Mouse (Mus musculus): ENCODE data around the gene Ypel3.

Gene Ypel3

DNA sequence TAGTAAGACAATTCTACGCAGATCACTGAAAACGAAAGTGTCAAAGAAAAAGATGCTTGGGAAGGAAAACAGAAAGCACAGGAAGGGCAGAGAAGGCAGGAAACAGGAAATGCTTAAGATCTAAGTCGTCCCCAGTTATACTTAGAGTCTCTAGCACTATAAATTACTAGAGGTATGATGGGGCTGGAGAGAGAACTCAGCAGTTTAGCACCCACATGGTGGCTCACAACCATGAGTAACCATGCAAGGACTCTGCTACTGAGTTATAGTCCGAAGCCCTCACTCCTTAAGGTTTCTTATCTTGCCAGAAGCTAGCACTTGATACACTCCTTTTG is 17.5 kb downstream of the Ypel3 start:
- DNase-seq = no peak

DNA sequence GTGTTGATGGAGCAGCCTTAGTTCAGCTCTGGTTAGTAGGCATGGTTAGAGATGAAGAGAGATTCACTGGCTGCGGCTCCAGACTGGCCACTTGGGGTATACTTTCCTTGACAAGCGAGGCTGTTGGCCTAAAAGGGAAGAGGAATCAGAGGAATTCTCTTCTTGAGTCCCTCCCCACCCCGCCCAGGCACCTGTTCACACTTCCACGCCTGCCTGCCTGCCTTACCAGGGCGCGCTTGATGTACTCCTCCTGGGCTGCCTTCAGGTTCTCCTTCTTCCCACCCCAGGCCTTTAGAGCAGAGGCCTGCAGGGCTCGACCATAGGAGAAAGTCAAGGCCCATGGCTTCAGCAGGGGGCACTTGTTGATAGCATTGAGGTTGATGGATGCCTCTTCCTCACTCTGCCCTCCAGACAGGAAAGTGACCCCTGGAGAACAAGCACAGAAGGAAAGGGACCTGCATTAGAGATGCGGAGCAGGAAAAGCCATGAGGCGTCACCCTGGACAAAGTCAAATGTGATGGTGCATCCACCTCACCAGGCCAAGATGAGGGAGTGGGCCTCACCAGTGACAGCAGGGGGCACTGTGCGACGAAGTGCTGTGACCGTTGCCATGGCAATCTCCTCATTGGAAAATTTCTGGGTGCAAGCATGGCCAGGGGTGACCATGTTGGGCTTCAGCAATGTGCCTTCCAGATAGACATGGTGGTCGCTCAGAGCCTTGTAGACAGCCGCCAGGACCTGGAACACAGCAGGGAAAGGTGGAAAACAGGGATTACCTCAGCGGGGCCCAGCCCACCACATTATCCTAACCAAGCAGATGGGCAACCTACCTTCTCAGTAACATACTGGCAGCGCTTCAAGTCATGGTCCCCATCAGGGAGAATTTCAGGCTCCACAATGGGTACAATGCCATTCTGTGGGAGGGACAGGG is 18.9 kb downstream of the Ypel3 start:
- no peak for DNase-seq

DNA sequence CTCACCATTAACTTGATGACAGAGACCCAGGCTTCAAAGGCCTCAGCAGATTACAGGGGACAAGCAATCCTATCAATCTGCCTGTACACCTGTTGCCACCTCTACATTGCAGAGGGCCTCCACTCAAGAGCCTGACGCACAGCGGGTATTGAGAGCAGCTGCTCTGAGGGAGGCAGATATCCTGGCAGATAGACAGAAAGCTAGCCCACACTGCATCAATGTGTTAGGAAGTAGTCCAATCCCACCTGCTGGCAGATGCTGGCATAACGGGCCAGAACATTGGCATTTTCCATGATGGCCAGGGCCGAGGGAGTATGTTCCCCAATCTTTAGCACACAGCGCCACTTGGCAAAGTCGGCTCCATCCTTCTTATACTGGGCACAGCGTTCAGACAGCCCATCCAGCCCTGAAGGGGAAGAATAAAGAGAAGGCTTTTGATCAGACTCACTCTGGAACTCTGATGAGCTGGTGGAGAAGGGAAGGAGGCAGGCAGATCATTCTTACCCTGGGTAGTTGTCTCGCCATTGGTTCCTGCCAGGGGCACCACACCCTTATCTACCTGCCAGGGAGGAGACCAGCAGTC is 19.7 kb downstream of the Ypel3 start:
- DNase-seq = peak; percentile 60

DNA sequence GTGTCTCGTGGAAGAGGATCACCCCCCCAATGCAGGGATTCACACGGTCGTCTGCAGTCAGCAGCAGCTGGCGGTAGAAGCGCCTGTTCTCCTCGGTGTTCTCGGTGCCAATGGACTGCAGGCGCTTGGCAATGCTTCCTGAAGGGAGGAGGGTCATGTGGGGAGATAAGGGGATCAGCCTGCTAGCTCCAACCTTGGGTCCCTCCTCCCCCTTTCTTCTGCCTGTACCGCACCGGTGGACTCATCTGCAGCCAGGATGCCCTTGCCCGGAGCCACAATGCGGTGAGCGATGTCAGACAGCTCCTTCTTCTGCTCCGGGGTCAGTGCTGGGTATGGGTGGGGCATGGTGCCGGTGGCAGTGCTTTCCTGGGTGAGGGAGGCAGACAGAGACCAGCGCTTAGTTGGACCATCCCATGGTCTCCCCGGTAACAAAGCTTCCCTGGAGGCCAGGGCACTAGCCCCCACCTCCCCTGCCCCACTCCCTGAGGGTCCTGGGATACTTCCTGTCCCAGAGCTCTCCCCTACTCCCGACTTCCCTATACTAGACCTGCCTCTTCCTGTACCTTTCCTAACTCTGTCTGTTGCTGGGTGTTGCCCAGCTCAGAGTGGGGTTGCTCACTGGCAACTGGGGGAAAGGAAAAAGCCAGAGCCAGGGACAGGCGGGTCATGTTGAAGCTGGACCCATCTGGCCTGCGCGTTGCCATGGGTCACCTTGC is 20.8 kb downstream of the Ypel3 start, which contains the start of gene Fam57b:
TSS of gene Fam57b (plus strand) at position 258 of the 716 bp plus-strand sequence.
- DNase-seq = no peak

DNA sequence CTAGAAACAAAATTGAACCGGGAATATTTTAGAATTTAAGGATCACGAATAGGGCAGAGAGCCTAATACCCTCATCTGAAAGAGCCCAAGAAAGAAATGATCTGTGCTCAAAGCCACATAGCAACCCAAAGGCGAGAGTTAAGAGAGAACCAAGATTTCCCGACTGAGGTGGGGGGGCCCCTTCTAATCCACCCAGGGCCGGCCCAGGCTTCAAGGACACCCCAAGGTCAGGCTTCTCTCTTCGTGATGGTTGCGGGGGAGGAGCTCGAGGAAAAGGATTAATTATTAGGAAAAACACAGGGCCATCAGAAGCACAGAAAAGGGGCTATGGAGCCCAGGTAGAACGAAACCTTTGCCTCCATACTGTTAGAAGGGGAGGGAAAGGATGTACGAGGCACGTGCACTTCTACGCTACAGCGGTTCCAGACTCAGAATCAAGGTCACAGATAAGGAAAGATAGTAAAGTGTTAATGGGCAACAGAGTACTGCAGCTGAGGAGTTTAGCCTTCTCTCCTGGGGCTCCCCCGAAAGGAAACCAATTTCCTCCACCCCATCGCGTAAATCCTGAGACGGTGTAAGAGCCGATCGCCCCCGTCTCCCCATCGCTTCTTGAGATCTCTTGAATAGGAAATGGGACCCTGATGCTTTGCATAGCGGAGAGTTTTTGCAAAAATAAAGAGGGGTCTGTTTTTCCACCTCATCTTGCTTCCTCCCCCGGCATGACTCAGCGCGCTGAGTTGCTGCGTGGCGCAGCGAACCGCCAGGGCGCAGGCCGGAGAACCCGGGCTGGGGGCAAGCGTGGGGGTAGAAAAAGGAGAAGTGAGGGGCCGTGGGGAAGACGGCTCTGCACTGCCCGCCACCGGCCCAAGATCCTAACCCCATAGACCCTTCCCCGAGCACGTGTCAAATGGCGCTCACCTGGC is 21.6 kb downstream of the Ypel3 start:
- no peak for DNase-seq

DNA sequence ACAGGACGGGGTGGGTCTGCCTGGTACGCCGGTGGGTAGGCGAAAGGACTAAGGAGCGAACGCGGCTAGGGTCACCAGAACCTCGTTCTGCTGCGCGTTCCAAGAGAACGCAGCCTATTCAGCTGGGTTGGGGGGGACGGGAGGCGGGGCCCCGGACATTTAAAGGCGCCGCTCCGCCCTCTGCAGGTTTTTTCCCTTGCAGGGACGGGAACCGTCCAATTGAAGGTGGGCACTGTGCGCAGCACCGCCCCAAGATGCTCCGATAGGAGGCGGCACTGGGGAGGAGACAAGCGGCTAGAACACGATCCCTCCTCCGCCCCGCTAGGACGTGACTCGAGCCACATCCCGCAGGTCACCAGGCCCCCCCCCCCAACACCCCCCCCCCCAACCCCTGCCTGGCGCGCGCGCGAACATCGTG is 22.3 kb downstream of the Ypel3 start:
- DNase-seq = peak; percentile 99

DNA sequence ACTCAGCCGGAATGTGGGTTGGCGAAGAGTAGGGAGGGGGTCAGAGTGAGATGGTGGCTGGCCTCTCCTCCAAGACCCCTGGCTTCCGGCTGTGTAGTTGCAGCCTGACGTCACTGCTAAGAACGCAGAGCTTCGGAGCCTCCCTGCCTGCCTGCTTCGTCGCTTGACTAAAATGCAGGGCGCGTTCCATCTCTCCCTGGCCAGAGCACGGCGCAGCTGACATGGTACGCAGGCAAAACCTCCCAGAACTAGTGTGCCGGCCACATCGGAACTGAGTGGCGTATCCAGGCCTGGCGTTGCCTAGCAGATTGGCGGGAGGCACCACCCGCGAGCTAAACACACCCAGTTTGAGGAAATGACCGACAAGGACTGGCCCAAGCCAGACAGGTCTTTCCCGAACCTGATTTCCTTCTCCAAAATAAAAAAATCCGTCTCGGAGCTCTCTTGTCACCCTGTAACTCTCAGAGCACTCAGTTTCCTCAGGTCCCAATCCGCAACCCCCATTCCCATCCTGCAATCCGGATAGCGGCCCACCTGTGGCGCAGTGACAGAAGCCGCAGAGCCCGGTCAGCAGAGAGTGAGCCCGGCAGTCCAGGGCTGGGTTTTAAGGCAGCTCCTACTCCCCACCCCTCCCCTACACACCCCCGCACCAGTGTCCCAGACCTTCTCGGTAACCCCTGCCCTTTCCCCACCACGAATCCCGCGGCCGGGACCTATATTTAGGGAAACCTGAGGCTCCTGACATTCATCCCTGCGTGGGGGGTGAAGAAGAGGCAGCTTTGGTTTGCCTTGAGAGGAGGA is 22.9 kb downstream of the Ypel3 start:
- DNase-seq = no peak

DNA sequence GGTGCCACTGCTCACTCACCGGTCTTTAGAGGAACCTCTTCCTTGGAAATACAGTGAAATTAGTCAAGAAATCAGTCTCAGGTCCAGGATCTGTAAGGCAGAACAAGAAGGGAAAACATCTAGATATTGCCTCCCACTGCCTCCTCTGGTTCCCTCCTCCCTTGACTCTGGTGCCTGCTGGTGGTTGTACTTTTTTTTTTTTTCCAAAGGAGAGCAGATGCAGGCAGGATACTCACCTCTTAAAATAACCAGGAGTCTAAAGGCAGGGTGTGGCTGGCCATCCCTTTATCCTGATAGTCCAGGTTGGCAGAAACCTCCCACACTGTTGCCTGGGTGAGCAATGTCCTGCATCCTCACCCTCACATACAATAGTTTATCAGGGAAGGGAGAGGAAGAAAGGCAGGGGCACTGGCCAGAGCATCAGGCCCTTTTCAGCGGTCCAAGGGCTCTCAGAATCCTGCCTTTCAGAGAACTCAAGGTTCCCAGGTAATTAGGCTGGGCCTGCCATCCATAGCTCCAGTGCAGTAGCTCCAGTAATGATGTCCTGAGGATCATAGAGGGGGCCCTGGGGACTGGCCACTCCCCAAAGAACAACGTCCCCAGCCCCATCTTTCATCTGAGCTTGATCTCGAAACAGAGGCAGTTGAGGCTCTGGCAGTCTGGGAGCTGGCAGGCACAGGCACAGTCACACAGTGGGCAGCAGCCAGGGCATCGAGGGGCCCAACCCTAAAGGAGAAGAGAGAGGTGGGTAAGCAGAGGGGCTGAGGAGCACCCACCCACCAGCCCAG is 23.7 kb downstream of the Ypel3 start:
- no peak for DNase-seq

DNA sequence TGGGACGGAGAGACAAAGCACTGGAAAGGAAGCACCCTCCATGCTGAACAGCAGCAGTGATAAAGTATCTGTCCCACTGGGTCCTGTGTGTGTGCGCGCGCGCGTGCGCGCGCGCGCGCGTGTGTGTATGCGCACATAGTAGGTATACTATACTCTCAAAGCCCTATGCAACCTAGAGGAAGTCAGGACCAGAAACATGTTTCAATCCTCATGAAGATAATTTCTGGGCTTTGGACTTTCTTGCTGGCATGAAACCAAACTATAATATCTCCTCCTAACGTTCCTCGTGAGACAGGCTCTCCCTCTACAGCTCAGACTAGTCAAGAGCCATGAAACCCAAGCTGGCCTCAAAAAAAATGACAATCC is 24.3 kb downstream of the Ypel3 start:
- DNase-seq = no peak

DNA sequence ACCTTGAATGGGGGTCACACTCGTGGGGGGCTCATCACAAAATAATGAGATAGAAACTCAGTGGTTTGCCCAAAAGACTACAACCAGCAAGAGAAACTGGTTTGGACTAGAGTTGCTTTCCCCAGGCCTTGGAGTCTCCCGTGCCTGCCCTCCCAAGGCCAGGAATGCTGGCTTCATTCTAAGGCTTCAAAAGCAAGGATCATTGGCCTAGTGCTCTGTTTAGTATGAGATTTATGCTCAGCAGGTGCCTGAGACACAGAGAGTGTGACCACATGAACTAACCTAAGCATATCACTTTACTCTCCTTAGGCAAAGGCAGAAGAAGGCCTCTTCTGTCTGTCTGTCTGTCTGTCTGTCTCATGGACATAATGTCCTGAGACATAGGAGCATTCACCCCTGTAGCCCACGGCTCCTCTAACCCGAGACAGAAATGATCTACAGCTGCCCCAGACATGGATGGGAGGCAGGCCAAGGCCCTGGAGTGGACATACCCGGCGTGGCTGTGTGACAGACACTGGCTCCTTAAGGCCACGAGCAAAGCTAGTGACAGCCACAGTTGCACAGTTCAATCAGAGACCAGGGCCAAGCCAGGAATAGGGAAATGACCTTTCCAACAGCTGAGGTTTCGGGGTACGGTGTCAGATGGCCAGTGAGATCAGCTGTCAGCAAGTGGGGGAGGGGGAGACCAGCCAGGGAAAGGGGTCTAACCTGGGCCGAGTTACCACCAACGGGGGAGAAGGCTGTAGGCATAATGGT is 25.6 kb downstream of the Ypel3 start:
- DNase-seq = no peak

DNA sequence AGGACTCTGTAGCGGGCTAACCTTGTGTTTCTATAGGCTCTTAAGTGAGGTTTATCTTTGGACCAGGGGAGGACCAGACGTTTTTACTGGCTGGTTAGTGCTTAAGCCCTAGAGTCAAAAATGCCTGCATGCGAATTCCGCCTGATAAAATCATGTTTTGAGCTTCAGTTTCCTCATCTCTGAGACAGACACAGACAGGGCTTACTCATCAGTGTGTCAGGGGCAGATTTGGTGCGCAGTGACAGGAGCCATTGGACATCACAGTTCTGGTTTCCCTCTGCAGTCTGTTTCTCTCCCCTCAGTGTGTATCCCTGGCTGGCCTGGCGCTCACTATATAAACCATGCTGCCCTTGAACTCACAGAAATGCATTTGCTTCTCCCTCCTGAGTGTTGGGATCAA is 26.4 kb downstream of the Ypel3 start:
- DNase-seq = no peak

DNA sequence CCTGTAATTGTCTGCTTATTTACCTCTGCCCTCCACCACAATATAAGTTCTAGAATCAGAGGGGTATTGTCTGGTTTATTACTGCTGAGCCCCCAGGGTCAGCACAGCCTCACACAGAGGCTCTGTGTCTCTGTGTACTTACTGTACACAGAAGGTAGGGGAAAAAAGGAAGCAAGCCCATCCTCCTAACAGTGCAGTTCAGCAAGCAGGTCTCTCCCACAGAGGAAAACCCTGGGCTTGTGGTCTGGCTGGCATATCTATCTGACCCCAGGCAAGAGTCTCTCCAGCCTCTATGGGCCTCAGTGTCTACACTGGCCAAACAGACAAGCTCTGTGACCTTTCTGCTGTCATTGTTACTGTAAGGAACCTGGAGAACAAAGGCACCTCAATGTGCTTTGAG is 27.0 kb downstream of the Ypel3 start:
- no peak for DNase-seq

DNA sequence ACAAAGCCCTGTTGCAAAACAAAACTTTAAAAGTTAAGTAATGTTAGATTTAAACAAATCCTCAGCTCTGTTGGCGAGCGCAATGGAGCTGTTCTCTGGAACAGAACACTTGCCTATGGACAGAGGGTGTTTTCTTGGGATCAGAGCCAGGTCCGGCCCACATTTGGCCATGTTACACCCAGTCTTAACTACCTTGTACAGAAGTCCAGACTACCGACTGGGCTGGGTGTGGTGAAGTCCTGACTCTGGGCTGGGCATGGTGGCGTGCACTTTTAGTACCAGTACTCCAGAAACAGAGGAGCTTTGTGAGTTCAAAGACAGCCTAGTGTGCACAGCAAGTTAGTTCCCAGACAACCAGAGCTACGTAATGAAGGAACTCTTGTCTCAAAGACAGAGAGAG is 30.2 kb downstream of the Ypel3 start:
- peak; percentile 61 for DNase-seq

DNA sequence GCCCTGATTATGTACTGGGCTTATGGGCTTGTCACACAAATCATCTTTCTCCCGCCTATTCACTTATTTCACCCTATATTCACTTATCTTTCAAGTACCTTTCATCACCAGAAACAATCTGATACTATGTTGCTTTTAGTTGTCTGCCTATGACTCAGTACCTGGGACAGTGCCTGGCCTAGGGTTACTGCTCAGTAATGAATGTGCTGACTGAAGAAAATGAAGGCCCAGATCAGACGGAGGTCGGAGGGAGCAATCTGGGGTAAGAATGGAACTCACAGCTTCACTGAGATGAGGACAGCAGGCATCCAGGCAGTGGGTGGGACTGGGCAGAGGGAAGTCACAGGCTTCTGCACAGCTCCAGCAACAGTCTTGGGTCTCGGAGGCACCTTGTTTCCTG is 30.6 kb downstream of the Ypel3 start:
- no peak for DNase-seq

DNA sequence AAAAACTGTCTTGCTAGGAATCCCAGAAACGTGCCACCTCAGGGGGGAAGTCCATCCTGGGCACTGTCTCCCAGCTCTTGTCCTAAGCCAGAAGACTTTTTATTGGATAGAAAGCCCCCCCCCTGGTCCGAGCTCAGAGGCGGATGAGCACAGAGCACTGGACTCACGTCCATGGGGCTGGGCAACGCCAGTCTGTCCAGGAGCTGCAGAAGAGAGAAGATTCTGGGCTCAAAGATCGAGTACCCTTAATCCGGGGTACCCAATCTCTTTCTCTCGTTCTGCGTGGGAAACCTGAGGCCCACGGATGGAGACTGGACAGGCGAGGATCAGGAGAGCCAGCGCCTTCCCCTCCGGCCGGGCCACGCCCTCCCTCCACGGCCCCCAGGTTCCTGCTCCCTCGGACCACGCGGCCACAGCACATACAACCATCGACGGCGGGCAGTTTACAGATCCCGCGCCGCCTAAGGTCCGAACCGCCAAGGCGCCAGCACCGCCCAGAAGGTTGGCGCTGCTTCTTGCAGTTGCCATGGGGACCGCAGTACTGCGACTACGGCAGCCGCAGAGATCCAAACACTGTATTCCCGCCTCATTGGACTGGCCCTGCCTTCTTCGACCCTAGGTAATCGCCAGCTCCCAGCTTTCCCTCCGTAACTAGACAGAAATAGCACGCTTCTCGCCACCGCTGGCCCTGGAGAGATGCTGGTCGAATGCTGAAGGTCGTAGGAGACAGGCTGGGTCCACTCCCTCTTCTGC is 32.1 kb downstream of the Ypel3 start:
- peak; percentile 91 for DNase-seq

DNA sequence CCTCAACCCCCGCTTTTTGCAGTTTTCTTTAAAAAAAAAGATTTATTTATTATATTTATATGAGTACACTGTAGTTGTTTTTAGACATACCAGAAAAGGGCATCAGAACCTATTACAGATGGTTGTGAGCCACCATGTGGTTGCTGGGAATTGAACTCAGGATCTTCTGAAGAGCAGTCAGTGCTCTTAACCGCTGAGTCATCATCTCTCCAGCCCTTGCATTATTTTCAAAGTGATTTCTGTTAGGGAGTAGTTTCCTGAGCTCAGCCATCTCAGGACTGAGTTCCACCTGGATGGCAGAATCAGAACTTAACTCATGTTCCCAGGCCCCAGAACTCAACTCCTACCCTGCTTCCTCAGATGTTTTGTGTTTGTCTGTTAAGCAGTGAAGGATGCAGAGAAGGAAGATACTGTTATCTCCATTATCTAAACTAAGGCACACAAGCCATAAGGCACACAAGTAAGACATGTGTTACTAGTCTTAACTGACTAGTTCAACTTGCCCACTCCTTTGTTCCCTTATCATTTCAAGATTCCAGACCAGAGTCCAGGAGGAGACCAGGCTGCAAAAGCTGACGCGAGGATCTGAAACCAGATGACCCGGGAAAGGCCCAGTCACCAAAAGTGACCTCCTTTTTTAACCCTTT is 33.1 kb downstream of the Ypel3 start:
- no peak for DNase-seq

DNA sequence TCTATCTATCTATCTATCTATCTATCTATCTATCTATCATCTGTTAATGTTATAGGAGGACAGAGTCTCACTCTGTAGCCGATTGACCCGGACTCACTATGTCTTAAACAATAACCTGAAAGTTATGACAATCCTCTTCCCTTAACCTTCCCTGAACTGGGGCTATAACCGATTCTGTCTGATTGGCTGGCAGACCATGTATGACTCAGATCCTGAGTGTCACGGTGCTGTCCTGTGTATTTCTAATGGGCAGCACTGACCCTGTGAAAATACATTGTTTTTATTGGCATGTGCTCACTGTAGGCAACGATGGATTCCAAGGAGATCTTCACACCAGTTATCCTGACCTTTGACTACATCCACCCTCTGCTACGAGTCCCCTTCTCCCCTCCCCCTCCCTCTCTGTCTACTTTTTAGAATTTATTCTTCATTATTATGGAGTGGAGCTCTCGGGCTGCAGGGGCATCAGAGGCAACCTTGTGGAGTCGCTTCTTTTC is 39.0 kb downstream of the Ypel3 start:
- no peak for DNase-seq

DNA sequence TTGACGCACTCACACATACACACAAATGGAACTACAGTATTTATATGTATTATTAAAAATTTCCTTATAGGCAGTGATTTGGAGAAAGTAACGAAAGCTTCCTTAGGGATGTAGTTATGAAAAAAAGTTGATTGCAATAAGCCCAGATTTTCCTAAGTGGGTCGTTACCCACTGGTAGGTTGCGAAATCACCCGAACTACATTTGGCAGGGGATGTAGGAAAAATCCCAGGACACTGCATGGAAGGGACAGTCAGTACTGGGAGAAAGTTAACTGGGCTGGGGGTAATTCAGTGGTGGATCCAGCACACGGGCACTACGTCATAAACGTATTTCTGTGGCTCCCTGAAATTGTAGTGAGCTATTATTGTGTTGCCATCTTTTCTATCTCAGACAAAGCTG is 39.7 kb downstream of the Ypel3 start:
- DNase-seq = no peak

DNA sequence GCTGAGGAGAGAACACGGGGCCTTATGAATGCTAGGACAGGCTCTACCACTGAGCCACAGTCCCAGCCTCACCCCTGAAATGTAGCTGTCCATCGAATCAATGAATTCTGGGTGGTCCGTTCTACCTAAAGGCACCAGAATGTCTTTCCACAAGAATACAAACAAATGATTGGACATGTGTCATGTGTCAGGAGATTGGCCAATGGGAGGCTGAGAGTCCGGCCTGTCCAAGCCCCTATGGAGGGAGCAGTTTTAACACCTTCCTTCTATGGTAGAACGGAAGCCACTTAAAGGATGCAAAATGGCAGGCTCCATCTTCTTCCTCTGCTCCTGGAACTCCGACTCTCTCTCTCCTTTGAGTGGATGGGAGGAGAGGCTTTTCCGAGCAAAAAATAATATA is 40.8 kb downstream of the Ypel3 start:
- DNase-seq = no peak

All from lung, postnatal 10 days (tissue).